Mouse (Mus musculus) hindbrain, embryonic 16.5 days (tissue): ENCODE measurements around the gene Best1. TPM values are rescaled to one million over a fixed set of nuclear protein-coding genes. Genes with fewer than 3 reads are reported as not detected.

Experiments
- ATAC-seq: fragments of 200-750 bp; cut with Nextera tagmentation; 2 replicates; pipeline ENCODE4 v1.8.0; 2017; ENCODE audit warnings: moderate TSS enrichment, moderate library complexity
- H3K27ac ChIP-seq: fragments of 300-500 bp; sonication (generic); 2 replicates; pipeline ENCODE4 v1.5.1; 2014; ENCODE audit warnings: low read depth, mild to moderate bottlenecking, control low read depth, low read length, moderate library complexity
- H3K27me3 ChIP-seq: fragments of 300-500 bp; sonication (generic); replicated peaks from 2 replicates; pipeline ENCODE4 v1.6.1; 2014; ENCODE audit warnings: low read length; ENCODE audit not compliant: control insufficient read depth, insufficient read depth
- H3K36me3 ChIP-seq: fragments of 300-500 bp; sonication (generic); 2 replicates; pipeline ENCODE4 v1.6.1; 2014; ENCODE audit warnings: mild to moderate bottlenecking, low read length, moderate library complexity, mixed read lengths; ENCODE audit not compliant: control insufficient read depth, insufficient read depth
- H3K4me1 ChIP-seq: fragments of 300-500 bp; sonication (generic); 2 replicates; pipeline ENCODE4 v1.6.1; 2014; ENCODE audit warnings: low read depth, low read length; ENCODE audit not compliant: control insufficient read depth, insufficient read depth
- H3K4me2 ChIP-seq: fragments of 300-500 bp; sonication (generic); 2 replicates; pipeline ENCODE4 v1.6.1; 2014; ENCODE audit warnings: mild to moderate bottlenecking, low read length, control low read depth, moderate library complexity
- H3K4me3 ChIP-seq: fragments of 300-500 bp; sonication (generic); 2 replicates; pipeline ENCODE4 v1.5.1; 2014; ENCODE audit warnings: mild to moderate bottlenecking, low read length, control low read depth, moderate library complexity
- H3K9ac ChIP-seq: fragments of 300-500 bp; sonication (generic); 2 replicates; pipeline ENCODE4 v1.6.1; 2014; ENCODE audit warnings: low read depth, mild to moderate bottlenecking, control low read depth, low read length, moderate library complexity
- H3K9me3 ChIP-seq: fragments of 300-500 bp; sonication (generic); 2 replicates; pipeline ENCODE4 v1.6.1; 2014; ENCODE audit warnings: mild to moderate bottlenecking, low read length, moderate library complexity; ENCODE audit not compliant: control insufficient read depth
- WGBS: fragments of 180-500 bp; shearing (Covaris S2); extraction: QIAGEN DNeasy Blood & Tissue Kit; methylation state at CpG from one replicate; pipeline ENCODE4 v1.1.7; 2014; 5-methylcytosine and 5-hydroxymethylcytosine counted together
- polyA plus RNA-seq: library from polyadenylated mRNA; unstranded; fragments of >200 nt; fragmentation: Nextera tagmentation; extraction: Ambion mirVana; gene quantifications from 2 replicates; pipeline ENCODE4 v1.2.1, GENCODE M21; 2015

The Best1 gene
- polyA plus RNA-seq, 1 experiment from 2014 or later: 3.2 TPM

DNA sequence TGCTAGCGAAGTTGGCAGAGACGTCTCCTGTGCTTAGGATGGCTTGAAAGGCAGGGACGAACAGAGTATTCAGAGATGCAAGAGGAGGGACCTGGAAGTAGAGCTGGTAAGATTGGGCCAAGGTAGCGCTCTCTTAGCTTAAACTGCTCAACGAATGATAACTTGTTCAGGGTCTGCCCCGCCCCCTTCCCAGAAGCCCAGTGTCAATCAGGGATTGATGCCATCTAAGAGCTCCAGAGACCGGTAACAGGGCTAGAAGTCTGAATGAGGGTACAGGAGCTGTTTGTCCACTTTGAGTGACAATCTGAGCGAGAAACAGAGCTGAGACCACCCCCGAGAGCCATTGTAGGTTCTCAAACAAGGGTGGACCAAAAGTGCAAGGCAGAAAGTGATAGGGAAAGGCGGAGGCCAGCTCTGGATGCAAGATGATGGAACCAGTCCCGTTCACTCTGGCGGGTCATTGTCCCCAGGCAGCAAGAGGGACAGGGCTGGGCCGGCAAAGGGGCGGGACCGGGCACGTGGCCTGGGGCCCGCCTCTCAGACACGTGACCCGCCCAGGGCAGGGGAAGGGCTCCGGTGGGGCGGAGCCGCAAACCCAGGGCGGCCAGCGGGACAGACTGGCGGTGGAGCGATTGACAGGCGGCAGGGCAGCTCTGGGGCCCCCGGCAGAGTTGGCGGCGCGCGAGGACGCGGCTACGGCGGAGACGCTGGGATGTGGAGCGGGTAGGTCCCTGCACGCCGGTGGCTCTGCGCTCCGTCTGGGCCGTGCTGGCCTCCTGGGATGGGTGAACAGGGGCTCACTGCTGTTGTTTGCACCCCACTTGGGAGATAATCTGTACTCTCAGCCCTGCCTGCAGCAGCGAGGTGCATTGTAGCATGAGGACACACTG, 16.4 kb upstream of the Best1 start:
- peak overlapping the region; percentile 56 for H3K27ac ChIP-seq
- no peaks in the 10 kb centered on the region for H3K36me3 ChIP-seq
- H3K9me3 ChIP-seq: no peaks in the 10 kb centered on the region
- H3K4me3 ChIP-seq: peak overlapping the region; percentile 70
- peak overlapping the region; percentile 98 for H3K4me2 ChIP-seq
- ATAC-seq: peak; percentile 96
- H3K27me3 ChIP-seq: no peaks in the 10 kb centered on the region
- 6% methylated on average over 33 of the region's 44 CpGs for WGBS
- H3K4me1 ChIP-seq: peaks cover 21% of the 10 kb centered on the region
- H3K9ac ChIP-seq: peak overlapping the region; percentile 79

DNA sequence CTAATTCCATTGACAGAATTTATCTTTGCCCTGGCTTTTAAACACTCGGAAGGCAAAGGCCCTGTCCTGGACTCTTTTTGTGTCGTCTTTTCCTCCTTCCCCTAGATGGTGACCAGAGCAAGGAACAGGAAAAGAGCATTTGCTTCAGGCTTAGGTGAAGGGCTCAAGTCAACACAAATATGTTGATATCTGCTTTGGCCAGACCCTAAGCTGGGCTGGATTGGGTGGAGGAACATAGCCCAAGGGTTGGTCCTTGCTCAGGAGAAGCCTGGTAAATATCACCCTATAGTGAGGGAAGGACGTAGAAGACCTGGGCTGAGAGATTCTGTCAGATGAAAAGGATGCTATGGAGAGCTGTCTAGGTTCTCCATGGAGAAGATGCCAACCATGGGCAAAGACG, 14.7 kb upstream of the Best1 start:
- H3K36me3 ChIP-seq: no peaks in the 10 kb centered on the region
- H3K27ac ChIP-seq: no peak overlapping the region
- WGBS: 90% methylated on average over 4 of the region's 4 CpGs
- H3K9ac ChIP-seq: no peak overlapping the region
- no peaks in the 10 kb centered on the region for H3K9me3 ChIP-seq
- H3K4me3 ChIP-seq: no peak overlapping the region
- H3K27me3 ChIP-seq: no peaks in the 10 kb centered on the region
- H3K4me2 ChIP-seq: no peak overlapping the region
- ATAC-seq: no peak
- H3K4me1 ChIP-seq: peaks cover 18% of the 10 kb centered on the region

DNA sequence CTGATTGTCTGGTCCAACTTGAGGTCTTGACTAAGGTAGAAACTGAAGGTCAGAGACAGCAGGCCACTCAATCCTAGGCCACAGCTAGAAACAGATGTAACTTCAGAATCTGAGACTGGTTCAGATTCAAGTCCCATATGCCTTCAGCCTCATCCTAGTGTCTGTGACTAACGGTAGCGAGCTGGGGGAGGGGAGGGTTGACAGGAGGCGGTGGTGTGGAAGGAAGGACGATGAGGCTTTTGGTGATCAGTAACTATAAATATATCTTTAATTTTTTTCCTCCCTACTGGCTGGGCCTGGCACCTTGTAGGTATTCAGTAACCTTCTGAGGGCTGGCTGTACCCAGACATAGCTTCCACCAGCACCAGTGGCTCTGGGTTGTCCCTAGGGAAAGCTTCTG, 14.0 kb upstream of the Best1 start:
- peaks cover 18% of the 10 kb centered on the region for H3K4me1 ChIP-seq
- H3K27ac ChIP-seq: no peak overlapping the region
- no peak overlapping the region for H3K9ac ChIP-seq
- no peaks in the 10 kb centered on the region for H3K27me3 ChIP-seq
- no peaks in the 10 kb centered on the region for H3K36me3 ChIP-seq
- WGBS: 67% methylated on average over 4 of the region's 4 CpGs
- no peaks in the 10 kb centered on the region for H3K9me3 ChIP-seq
- H3K4me2 ChIP-seq: no peak overlapping the region
- ATAC-seq: no peak
- no peak overlapping the region for H3K4me3 ChIP-seq

DNA sequence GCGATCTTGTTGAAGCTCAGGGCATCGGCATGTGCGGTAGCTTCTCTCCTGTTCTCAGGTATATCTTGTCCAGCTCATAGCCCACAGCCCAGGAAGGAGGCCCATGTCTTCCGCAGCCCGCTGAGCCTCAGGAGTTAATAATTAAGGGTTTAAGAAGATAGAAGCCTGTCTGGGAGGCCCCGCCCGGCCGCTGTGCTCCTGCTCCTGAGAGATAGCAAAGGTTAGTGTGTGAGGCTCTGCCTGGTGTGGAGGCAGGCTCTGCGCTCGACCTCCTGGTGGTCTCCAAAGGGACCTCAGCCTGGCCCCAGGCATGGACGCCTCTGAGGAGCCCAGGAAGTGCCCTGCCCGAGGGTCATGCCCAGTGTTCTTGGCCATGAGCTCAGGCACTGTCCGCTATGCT, 13.4 kb upstream of the Best1 start:
- Histone ChIP-seq H3K4me3 (no peak overlapping the region), H3K9me3 (no peaks in the 10 kb centered on the region), H3K27ac (no peak overlapping the region), H3K9ac (no peak overlapping the region), H3K27me3 (no peaks in the 10 kb centered on the region), H3K4me1 (peaks cover 18% of the 10 kb centered on the region), H3K36me3 (no peaks in the 10 kb centered on the region), H3K4me2 (no peak overlapping the region)
- 84% methylated on average over 13 of the region's 13 CpGs for WGBS
- ATAC-seq: no peak

DNA sequence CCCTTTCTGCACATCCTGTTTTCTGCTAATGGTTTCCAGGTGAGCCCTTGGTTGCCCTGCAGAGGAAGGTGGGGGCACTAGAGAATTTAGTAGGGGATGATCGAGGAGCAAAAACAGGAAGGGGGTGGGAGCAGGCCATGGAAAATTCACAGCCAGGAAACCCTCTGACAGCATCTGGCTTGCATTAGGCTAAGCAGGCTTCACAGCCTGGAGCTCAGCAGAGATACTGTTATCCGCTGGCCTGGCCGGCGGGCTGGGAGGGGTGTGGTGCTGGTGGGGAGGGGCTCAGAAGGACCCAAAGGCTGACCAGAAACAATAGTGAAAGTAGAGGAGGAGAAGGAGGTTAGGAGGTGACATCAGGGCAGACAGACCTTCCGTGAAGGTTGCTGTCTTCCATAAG, 12.5 kb upstream of the Best1 start:
- Histone ChIP-seq H3K4me2 (no peak overlapping the region), H3K4me3 (no peak overlapping the region), H3K4me1 (peaks cover 11% of the 10 kb centered on the region), H3K9ac (no peak overlapping the region), H3K27me3 (no peaks in the 10 kb centered on the region), H3K36me3 (no peaks in the 10 kb centered on the region), H3K9me3 (no peaks in the 10 kb centered on the region), H3K27ac (no peak overlapping the region)
- WGBS: 79% methylated on average over 5 of the region's 5 CpGs
- no peak for ATAC-seq

DNA sequence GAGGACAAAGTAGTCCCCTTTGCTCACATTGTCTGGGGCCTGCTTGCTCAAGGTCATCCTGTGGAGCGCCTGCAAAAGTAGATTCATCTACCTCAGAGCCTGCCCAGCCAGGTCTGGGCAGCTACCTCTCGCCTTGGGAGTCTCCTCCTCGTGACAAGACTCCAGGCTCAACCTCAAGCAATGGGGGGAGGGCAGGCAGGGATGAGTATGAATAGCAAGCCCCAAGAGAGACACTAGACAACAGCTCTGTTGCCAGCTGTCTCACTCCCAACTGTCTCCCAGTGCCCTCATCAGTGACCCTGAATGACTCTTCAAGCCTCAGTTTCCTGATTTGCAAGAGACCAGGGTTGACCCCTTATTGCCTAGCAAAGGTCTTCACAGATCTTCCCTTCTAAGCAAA, 11.9 kb upstream of the Best1 start:
- Histone ChIP-seq H3K4me3 (no peak overlapping the region), H3K4me2 (no peak overlapping the region), H3K36me3 (no peaks in the 10 kb centered on the region), H3K27ac (no peak overlapping the region), H3K9ac (no peak overlapping the region), H3K9me3 (no peaks in the 10 kb centered on the region), H3K4me1 (peaks cover 5% of the 10 kb centered on the region), H3K27me3 (no peaks in the 10 kb centered on the region)
- 57% methylated on average over 3 of the region's 3 CpGs for WGBS
- ATAC-seq: no peak

DNA sequence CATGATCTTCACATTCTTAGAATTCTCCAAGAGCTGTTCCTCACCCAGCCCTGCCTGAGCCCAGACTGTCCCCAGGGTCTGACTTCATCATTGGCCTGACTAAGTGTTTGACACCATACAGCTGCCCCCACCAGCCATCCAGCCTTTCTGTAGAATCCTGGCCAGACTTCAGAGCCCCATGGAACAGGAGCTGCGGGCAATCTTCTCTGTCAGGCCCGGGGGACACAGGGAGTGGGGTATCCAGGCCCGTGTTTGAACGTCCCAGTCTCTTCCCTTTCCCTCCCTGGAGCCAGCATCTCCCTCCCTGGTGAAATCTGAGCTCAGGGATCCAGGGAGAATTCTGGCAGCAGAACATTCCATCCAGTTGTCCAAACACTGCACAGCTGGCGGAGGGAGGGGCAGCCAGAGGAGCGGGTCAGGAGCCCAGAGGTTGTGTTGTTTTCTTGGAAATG, 11.4 kb upstream of the Best1 start:
- Histone ChIP-seq H3K36me3 (no peaks in the 10 kb centered on the region), H3K27me3 (no peaks in the 10 kb centered on the region), H3K27ac (peak overlapping the region; percentile 17; the same call in 1 of the 2 replicates), H3K4me3 (no peak overlapping the region), H3K4me1 (peaks cover 4% of the 10 kb centered on the region; the same call in 1 of the 2 replicates), H3K4me2 (no peak overlapping the region), H3K9ac (no peak overlapping the region), H3K9me3 (no peaks in the 10 kb centered on the region)
- ATAC-seq: no peak
- WGBS: 58% methylated on average over 6 of the region's 6 CpGs

DNA sequence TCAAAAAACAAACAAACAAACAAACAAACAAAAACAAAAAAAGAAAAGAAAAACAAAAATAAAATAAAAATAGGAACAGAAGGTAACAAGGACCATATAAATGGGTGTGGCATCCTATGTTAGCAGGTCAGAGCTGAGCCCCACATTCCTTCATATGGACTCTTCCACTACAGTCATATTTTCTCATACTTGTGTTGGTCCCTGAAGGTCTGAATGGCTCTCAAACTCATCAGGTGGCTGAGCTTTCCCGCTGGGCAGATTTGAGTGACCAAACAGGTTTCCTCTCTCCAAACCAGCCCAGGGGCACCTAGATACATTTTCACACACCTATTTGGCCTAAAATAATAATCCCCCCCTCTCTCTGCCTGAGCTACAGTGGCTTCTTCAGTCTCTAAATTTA, 10.0 kb upstream of the Best1 start:
- no peak overlapping the region for H3K9ac ChIP-seq
- no peaks in the 10 kb centered on the region for H3K9me3 ChIP-seq
- H3K27me3 ChIP-seq: no peaks in the 10 kb centered on the region
- no peak overlapping the region for H3K27ac ChIP-seq
- no peak overlapping the region for H3K4me2 ChIP-seq
- H3K4me3 ChIP-seq: no peak overlapping the region
- ATAC-seq: no peak
- no peaks in the 10 kb centered on the region for H3K4me1 ChIP-seq
- 73% methylated on average over 1 of the region's 1 CpGs for WGBS
- H3K36me3 ChIP-seq: no peaks in the 10 kb centered on the region

DNA sequence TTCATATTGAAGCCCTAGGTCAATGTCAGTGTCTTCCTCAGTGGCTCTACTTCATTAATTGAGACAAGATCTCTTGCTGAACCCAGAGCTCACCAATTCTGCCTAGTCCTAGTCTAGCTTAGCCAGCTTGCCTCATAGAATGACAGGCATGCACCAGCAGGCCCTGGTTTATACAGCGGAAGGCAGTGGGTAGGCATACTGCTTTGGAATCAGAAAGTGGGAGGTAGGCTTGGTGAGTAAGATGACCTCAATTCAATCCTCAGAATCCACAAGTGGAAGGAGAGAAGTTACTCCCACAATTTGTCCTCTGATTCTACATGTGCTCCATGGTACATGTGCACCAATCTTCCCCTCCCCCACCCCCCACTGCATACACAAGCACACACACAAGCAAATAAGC, 2.3 kb upstream of the Best1 start:
- no peaks in the 10 kb centered on the region for H3K36me3 ChIP-seq
- no peak for ATAC-seq
- H3K27me3 ChIP-seq: no peaks in the 10 kb centered on the region
- 95% methylated on average over 1 of the region's 1 CpGs for WGBS
- H3K27ac ChIP-seq: no peak overlapping the region
- no peak overlapping the region for H3K9ac ChIP-seq
- no peaks in the 10 kb centered on the region for H3K9me3 ChIP-seq
- H3K4me2 ChIP-seq: no peak overlapping the region
- H3K4me3 ChIP-seq: no peak overlapping the region
- H3K4me1 ChIP-seq: no peaks in the 10 kb centered on the region
